In the genomic region with DNA sequence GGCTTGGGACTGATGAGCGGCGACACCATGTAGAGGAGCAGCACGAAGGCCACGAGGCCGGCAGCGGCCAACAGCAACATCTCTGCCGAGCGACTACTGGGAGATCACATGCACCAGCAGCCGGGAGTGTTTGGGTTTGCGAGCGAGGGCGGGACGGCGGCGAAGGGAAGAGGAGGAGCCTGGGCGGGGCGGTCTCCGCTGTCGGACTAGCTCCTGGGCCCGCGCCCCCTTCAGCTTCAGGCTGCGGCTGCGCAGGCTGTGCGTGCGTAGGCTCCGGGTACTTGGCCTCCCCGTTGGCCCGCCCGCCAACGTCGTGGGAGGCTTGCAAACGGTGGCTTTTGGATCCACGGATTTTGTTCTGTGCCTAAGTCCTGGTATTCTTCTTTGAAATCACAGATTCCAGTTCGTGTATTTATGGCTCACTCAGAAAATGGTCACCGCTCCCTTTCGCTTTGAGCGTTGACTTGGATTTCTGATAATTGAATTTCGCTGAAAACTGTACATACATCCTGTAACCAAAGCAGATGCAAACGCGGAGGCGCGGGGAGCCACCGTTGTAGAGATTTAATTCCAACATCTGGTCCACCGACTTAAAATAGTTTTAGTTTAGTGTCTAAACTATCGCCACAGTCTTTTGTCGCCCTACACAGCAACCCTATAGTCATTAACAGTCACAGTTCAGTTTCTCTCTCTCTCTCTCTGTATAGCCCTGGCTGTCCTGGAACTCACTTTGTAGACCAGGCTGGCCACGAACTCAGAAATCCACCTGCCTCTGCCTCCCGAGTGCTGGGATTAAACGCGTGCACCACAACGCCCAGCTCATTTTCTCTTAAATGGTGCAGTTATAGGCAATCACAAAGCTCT, we compare ENCODE assay signal across 8 mouse cellular contexts. TPM values are rescaled to one million over a fixed set of nuclear protein-coding genes. Genes with fewer than 3 reads are reported as not detected.
DNase-seq lines count a peak whose midpoint lies in the region; ATAC-seq and TF ChIP-seq lines count a peak whose summit lies in the region.

A gene (minus strand): TSS at position 156 of the 864 bp plus-strand sequence.

- peak within 1 kb of the TSS; percentile 82 for H3K27ac ChIP-seq in bone marrow, adult 2 months (ENCODE audit: control insufficient read depth, insufficient read depth, low read depth, low read length, poor library complexity)
- H3K27ac ChIP-seq in embryonic facial prominence, embryonic 15.5 days (replicated peaks) = peak within 1 kb of the TSS; percentile 94
- H3K27ac ChIP-seq in limb, embryonic 14.5 days (replicated peaks; ENCODE audit: low read depth, low read length) = peak within 1 kb of the TSS; percentile 86
- H3K27ac ChIP-seq in midbrain, postnatal 0 days (ENCODE audit: low read depth, low read length) = peak within 1 kb of the TSS; percentile 72

- no peaks in the 10 kb centered on the region for H3K9me3 ChIP-seq in embryonic facial prominence, embryonic 15.5 days (replicated peaks)
- H3K9me3 ChIP-seq in limb, embryonic 14.5 days (ENCODE audit: control insufficient read depth, low read length) = no peaks in the 10 kb centered on the region
- H3K9me3 ChIP-seq in midbrain, postnatal 0 days (ENCODE audit: low read length) = no peaks in the 10 kb centered on the region

- TF ChIP-seq POLR2A in bone marrow, adult 2 months (IDR thresholded peaks at IDR 0.05; ENCODE audit: borderline replicate concordance, control insufficient read depth, low read depth, low read length) = peak; percentile 93
- peak; percentile 91 for TF ChIP-seq POLR2A in limb, embryonic 14.5 days (IDR thresholded peaks at IDR 0.05; ENCODE audit: borderline replicate concordance, extremely low read depth, insufficient read depth, insufficient read length)

- H3K4me3 ChIP-seq in bone marrow, adult 2 months (replicated peaks; ENCODE audit: control insufficient read depth, low read depth, low read length) = peak within 1 kb of the TSS; percentile 92
- peak within 1 kb of the TSS; percentile 84 for H3K4me3 ChIP-seq in embryonic facial prominence, embryonic 15.5 days (replicated peaks)
- H3K4me3 ChIP-seq in limb, embryonic 14.5 days (replicated peaks; ENCODE audit: low read length) = peak within 1 kb of the TSS; percentile 73
- H3K4me3 ChIP-seq in midbrain, postnatal 0 days (ENCODE audit: low read depth, low read length) = peak within 1 kb of the TSS; percentile 75

- under 1% methylated on average over 50 of the region's 51 CpGs for WGBS in bone marrow, adult 2 months
- WGBS in embryonic facial prominence, embryonic 15.5 days = 2% methylated on average over 51 of the region's 51 CpGs
- WGBS in limb, embryonic 14.5 days = 2% methylated on average over 43 of the region's 51 CpGs
- 2% methylated on average over 48 of the region's 51 CpGs for WGBS in midbrain, postnatal 0 days

- 0 out of 2 replicates have a peak, but pooled peaks cover 8% of the 10 kb centered on the region for H3K36me3 ChIP-seq in embryonic facial prominence, embryonic 15.5 days
- H3K36me3 ChIP-seq in limb, embryonic 14.5 days (ENCODE audit: control insufficient read depth, insufficient read depth, low read length) = peaks cover 7% of the 10 kb centered on the region; the same call in 1 of the 2 replicates
- H3K36me3 ChIP-seq in midbrain, postnatal 0 days (ENCODE audit: insufficient read depth, low read length) = peaks cover 6% of the 10 kb centered on the region

- no peak for TF ChIP-seq CTCF in bone marrow, adult 2 months (IDR thresholded peaks at IDR 0.05; ENCODE audit: control insufficient read depth, insufficient read depth, low read length)
- TF ChIP-seq CTCF in midbrain, postnatal 0 days (IDR thresholded peaks at IDR 0.05) = peak; percentile 45; the same call in 1 of the 2 replicates

- peak within 1 kb of the TSS; percentile 70 for H3K9ac ChIP-seq in embryonic facial prominence, embryonic 15.5 days
- H3K9ac ChIP-seq in limb, embryonic 14.5 days (ENCODE audit: low read depth, low read length, severe bottlenecking) = peak within 1 kb of the TSS; percentile 70
- H3K9ac ChIP-seq in midbrain, postnatal 0 days (replicated peaks; ENCODE audit: low read length, poor library complexity, severe bottlenecking) = peak within 1 kb of the TSS; percentile 75

- peak; percentile 99 for ATAC-seq in embryonic facial prominence, embryonic 15.5 days (ENCODE audit: insufficient number of reproducible peaks, low FRiP score, low TSS enrichment, low read depth)
- peak; percentile 99 for ATAC-seq in limb, embryonic 14.5 days (ENCODE audit: low FRiP score, low read depth)
- ATAC-seq in midbrain, postnatal 0 days (ENCODE audit: low FRiP score) = peak; percentile 99

- DNase-seq in 416B (ENCODE audit: low read depth) = peak; percentile 97
- DNase-seq in heart, adult 8-10 months (ENCODE audit: low spot score) = peak; percentile 97
- peak; percentile 98 for DNase-seq in kidney, adult 9 months
- DNase-seq in limb, embryonic 14.5 days (ENCODE audit: low spot score) = peak; percentile 97
- peak; percentile 98 for DNase-seq in midbrain, postnatal 0 days (ENCODE audit: low spot score)
- DNase-seq in spleen, postnatal 14 days (ENCODE audit: low spot score in 2 of 2) = peak; percentile 84 to 88

- peaks cover 3% of the 10 kb centered on the region; the same call in 1 of the 2 replicates for H3K4me1 ChIP-seq in bone marrow, adult 2 months (ENCODE audit: control insufficient read depth, insufficient read depth, low read length)
- H3K4me1 ChIP-seq in embryonic facial prominence, embryonic 15.5 days = peaks cover 12% of the 10 kb centered on the region
- H3K4me1 ChIP-seq in limb, embryonic 14.5 days (ENCODE audit: control insufficient read depth, insufficient read depth, low read length) = peaks cover 11% of the 10 kb centered on the region; the same call in 1 of the 2 replicates
- H3K4me1 ChIP-seq in midbrain, postnatal 0 days (ENCODE audit: insufficient read depth, low read length) = peaks cover 6% of the 10 kb centered on the region; the same call in 1 of the 2 replicates

- peak within 1 kb of the TSS; percentile 95 for H3K4me2 ChIP-seq in embryonic facial prominence, embryonic 15.5 days (replicated peaks)
- H3K4me2 ChIP-seq in limb, embryonic 14.5 days (replicated peaks; ENCODE audit: low read depth, low read length, severe bottlenecking) = peak within 1 kb of the TSS; percentile 94
- H3K4me2 ChIP-seq in midbrain, postnatal 0 days (ENCODE audit: low read depth, low read length, poor library complexity, severe bottlenecking) = peak within 1 kb of the TSS; percentile 97

- H3K27me3 ChIP-seq in embryonic facial prominence, embryonic 15.5 days = no peaks in the 10 kb centered on the region
- no peaks in the 10 kb centered on the region for H3K27me3 ChIP-seq in limb, embryonic 14.5 days (ENCODE audit: control insufficient read depth, insufficient read depth, low read length)
- H3K27me3 ChIP-seq in midbrain, postnatal 0 days (ENCODE audit: insufficient read depth, low read length) = no peaks in the 10 kb centered on the region

RNA-seq across cellular contexts. Expression of the gene that starts here (rescaled TPM):
- 4.2 and 6.4 TPM in 2 replicates for polyA plus RNA-seq in bone marrow, adult 2 months (2011; ENCODE audit: insufficient read depth, insufficient read length, low replicate concordance, missing spikeins)
- 18.0 and 18.1 TPM in 2 replicates for polyA plus RNA-seq in embryonic facial prominence, embryonic 15.5 days (2015; fragmentation: Nextera tagmentation; extraction: Ambion mirVana)
- 1 to 10 TPM; 4.3 to 7.5 (median 5.0) TPM for total RNA-seq in heart, adult 8-10 months (2022)
- polyA plus RNA-seq in limb, embryonic 14.5 days (2012; rRNA removed) = 7.2 and 7.9 TPM in 2 replicates
- polyA plus RNA-seq in limb, embryonic 14.5 days (2014; fragmentation: Nextera tagmentation; extraction: Ambion mirVana) = 16.2 and 17.4 TPM in 2 replicates
- 10.6 and 14.3 TPM in 2 replicates for total RNA-seq in midbrain, postnatal 0 days (2014; rRNA removed)
- 17.1 and 18.9 TPM in 2 replicates for polyA plus RNA-seq in midbrain, postnatal 0 days (2015; fragmentation: Nextera tagmentation; extraction: Ambion mirVana)

Comparison
In these comparisons a context has a peak if more than half of its experiments do, and no peak if none do; other contexts are left out.
1. Peak in every context shown above with its lines: DNase-seq, ATAC-seq, H3K4me3 ChIP-seq and H3K27ac ChIP-seq.